ENCODE assay signal across 16 mouse cellular contexts in the genomic region with DNA sequence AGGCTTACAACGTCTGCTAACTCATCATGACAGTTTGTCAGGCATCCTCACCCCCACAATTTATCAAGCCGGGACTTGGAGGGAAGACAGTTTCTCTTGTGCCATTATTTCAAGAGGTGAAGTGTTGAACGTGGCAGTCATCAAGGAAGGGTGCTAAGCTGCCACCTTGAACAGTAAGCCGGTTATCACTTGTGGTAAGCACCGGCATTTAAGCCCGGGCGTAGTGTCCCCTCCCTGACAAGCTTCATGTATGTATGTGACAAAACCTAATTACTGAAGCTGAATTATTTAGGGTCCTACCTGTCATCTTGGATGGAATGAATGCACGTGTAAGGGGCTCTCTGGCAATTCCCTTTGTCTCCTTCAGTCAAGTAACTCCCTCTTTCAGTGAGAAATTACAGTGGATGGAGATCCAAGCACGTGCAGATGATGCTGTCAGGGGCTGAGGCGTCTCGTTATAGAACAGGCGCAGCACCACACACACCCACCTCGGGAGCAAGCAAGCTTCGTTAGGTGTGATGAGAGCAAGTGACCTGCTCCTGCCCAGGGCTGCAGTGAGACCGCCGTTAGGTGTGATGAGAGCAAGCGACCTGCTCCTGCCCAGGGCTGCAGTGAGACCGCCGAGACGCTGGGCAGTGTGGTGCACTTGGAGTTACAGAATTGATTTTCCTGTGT.
DNase-seq lines count a peak whose midpoint lies in the region; ATAC-seq and TF ChIP-seq lines count a peak whose summit lies in the region.
"Had no signal": no experiment of that assay in that cellular context is flagged by ENCODE, and none has a peak within 500 bp of the region (broad histone marks: within the 10 kb centered on the region; RNA-seq: fewer than 3 reads in every experiment).

No protein-coding gene starts in this region.

- no peak overlapping the region for H3K9ac ChIP-seq in hindbrain, embryonic 15.5 days
- no peak overlapping the region for H3K9ac ChIP-seq in hindbrain, embryonic 16.5 days (ENCODE audit: low read depth, low read length)
- H3K9ac ChIP-seq in forebrain, embryonic 14.5 days (ENCODE audit: low read length), result peak overlapping the region; percentile 29
- no peak overlapping the region for H3K9ac ChIP-seq in midbrain, embryonic 15.5 days
- no peak overlapping the region for H3K9ac ChIP-seq in liver, postnatal 0 days (replicated peaks)
- H3K9ac ChIP-seq: heart, embryonic 12.5 days had no signal

- no peak for TF ChIP-seq CTCF in brain, embryonic 14.5 days (IDR thresholded peaks at IDR 0.05; ENCODE audit: borderline replicate concordance, extremely low read depth, insufficient read depth, insufficient read length)
- TF ChIP-seq CTCF in liver, postnatal 0 days (IDR thresholded peaks at IDR 0.05; ENCODE audit: low read depth), result no peak

- no peak overlapping the region for H3K27ac ChIP-seq in hindbrain, embryonic 15.5 days (replicated peaks)
- H3K27ac ChIP-seq in hindbrain, embryonic 16.5 days (ENCODE audit: low read depth, low read length), result no peak overlapping the region
- H3K27ac ChIP-seq in forebrain, embryonic 14.5 days (ENCODE audit: low read depth, low read length), result no peak overlapping the region; the same call in 1 of the 2 replicates
- no peak overlapping the region for H3K27ac ChIP-seq in midbrain, embryonic 15.5 days
- no peak overlapping the region for H3K27ac ChIP-seq in liver, postnatal 0 days (ENCODE audit: low read depth)
- H3K27ac ChIP-seq: embryonic facial prominence, embryonic 10.5 days had no signal

- 65% methylated on average over 20 of the region's 20 CpGs for WGBS in hindbrain, embryonic 15.5 days
- 68% methylated on average over 20 of the region's 20 CpGs for WGBS in hindbrain, embryonic 16.5 days
- 55% methylated on average over 20 of the region's 20 CpGs for WGBS in forebrain, embryonic 14.5 days
- WGBS in midbrain, embryonic 15.5 days, result 65% methylated on average over 20 of the region's 20 CpGs
- WGBS in liver, postnatal 0 days (ENCODE audit: insufficient replicate concordance), result 75% methylated on average over 20 of the region's 20 CpGs

- H3K27me3 ChIP-seq in hindbrain, embryonic 15.5 days, result no peaks in the 10 kb centered on the region
- H3K27me3 ChIP-seq in hindbrain, embryonic 16.5 days (replicated peaks; ENCODE audit: control insufficient read depth, insufficient read depth, low read length), result no peaks in the 10 kb centered on the region
- H3K27me3 ChIP-seq in forebrain, embryonic 14.5 days (replicated peaks; ENCODE audit: control insufficient read depth, insufficient read depth, low read length), result no peaks in the 10 kb centered on the region
- no peaks in the 10 kb centered on the region for H3K27me3 ChIP-seq in midbrain, embryonic 15.5 days (replicated peaks)
- H3K27me3 ChIP-seq in liver, postnatal 0 days (ENCODE audit: insufficient read depth, low read length), result no peaks in the 10 kb centered on the region
- H3K27me3 ChIP-seq: heart, embryonic 12.5 days had no signal

- no peak for TF ChIP-seq EP300 in liver, postnatal 0 days (IDR thresholded peaks at IDR 0.05; ENCODE audit: low read depth)

- peak; percentile 67 for DNase-seq in brain, embryonic 14.5 days (ENCODE audit: low read depth)
- peak; percentile 46 for DNase-seq in forebrain, embryonic 14.5 days (ENCODE audit: low spot score)
- no peak for DNase-seq in left cerebral cortex, adult 18-20 months (ENCODE audit: low spot score in 2 of 2)
- no peak for DNase-seq in liver, postnatal 0 days
- DNase-seq: adrenal gland, adult 2 months; adrenal gland, postnatal 25 days; cerebellum, adult 2 months; cerebellum, postnatal 10 days; gastrocnemius, postnatal 25 days had no signal

- no peaks in the 10 kb centered on the region for H3K36me3 ChIP-seq in hindbrain, embryonic 15.5 days
- H3K36me3 ChIP-seq in hindbrain, embryonic 16.5 days (ENCODE audit: control insufficient read depth, insufficient read depth, low read length), result no peaks in the 10 kb centered on the region
- H3K36me3 ChIP-seq in forebrain, embryonic 14.5 days (ENCODE audit: control insufficient read depth, insufficient read depth, low read length), result no peaks in the 10 kb centered on the region
- no peaks in the 10 kb centered on the region for H3K36me3 ChIP-seq in midbrain, embryonic 15.5 days (replicated peaks)
- H3K36me3 ChIP-seq in liver, postnatal 0 days (replicated peaks; ENCODE audit: insufficient read depth, low read length), result no peaks in the 10 kb centered on the region
- H3K36me3 ChIP-seq: embryonic facial prominence, embryonic 10.5 days; heart, embryonic 12.5 days had no signal

- H3K4me3 ChIP-seq in hindbrain, embryonic 15.5 days, result no peak overlapping the region
- no peak overlapping the region for H3K4me3 ChIP-seq in hindbrain, embryonic 16.5 days (ENCODE audit: low read length)
- H3K4me3 ChIP-seq in forebrain, embryonic 14.5 days (ENCODE audit: low read depth, low read length), result no peak overlapping the region
- no peak overlapping the region for H3K4me3 ChIP-seq in midbrain, embryonic 15.5 days
- no peak overlapping the region for H3K4me3 ChIP-seq in liver, postnatal 0 days (ENCODE audit: low read depth, low read length)
- H3K4me3 ChIP-seq: embryonic facial prominence, embryonic 10.5 days; heart, embryonic 12.5 days had no signal

- no peak for TF ChIP-seq POLR2A in brain, embryonic 14.5 days (IDR thresholded peaks at IDR 0.05; ENCODE audit: borderline replicate concordance, extremely low read depth, insufficient read depth, insufficient read length, poor library complexity, severe bottlenecking)

- ATAC-seq in hindbrain, embryonic 15.5 days (ENCODE audit: low FRiP score, low read depth), result peak; percentile 32; the same call in 1 of the 2 replicates
- ATAC-seq in hindbrain, embryonic 16.5 days, result no peak
- peak; percentile 51 for ATAC-seq in forebrain, embryonic 14.5 days
- peak; percentile 67 for ATAC-seq in midbrain, embryonic 15.5 days (replicated peaks)
- no peak for ATAC-seq in liver, postnatal 0 days
- ATAC-seq: inflammation-experienced regulatory T-cells, adult 6 months; intestine, postnatal 0 days had no signal

- H3K4me2 ChIP-seq in hindbrain, embryonic 15.5 days, result no peak overlapping the region
- H3K4me2 ChIP-seq in hindbrain, embryonic 16.5 days (ENCODE audit: low read length), result no peak overlapping the region
- no peak overlapping the region for H3K4me2 ChIP-seq in forebrain, embryonic 14.5 days (ENCODE audit: low read length)
- H3K4me2 ChIP-seq in midbrain, embryonic 15.5 days, result no peak overlapping the region
- H3K4me2 ChIP-seq in liver, postnatal 0 days (ENCODE audit: low read depth, low read length), result no peak overlapping the region
- H3K4me2 ChIP-seq: heart, embryonic 12.5 days had no signal

- no peaks in the 10 kb centered on the region for H3K9me3 ChIP-seq in hindbrain, embryonic 15.5 days
- H3K9me3 ChIP-seq in hindbrain, embryonic 16.5 days (ENCODE audit: control insufficient read depth, low read length), result no peaks in the 10 kb centered on the region
- no peaks in the 10 kb centered on the region for H3K9me3 ChIP-seq in forebrain, embryonic 14.5 days (replicated peaks; ENCODE audit: control insufficient read depth, low read length)
- H3K9me3 ChIP-seq in midbrain, embryonic 15.5 days, result no peaks in the 10 kb centered on the region
- H3K9me3 ChIP-seq in liver, postnatal 0 days (ENCODE audit: low read length), result no peaks in the 10 kb centered on the region
- H3K9me3 ChIP-seq: embryonic facial prominence, embryonic 10.5 days; heart, embryonic 12.5 days had no signal

- peaks cover 13% of the 10 kb centered on the region for H3K4me1 ChIP-seq in hindbrain, embryonic 15.5 days (replicated peaks)
- no peaks in the 10 kb centered on the region for H3K4me1 ChIP-seq in hindbrain, embryonic 16.5 days (ENCODE audit: control insufficient read depth, insufficient read depth, low read depth, low read length)
- H3K4me1 ChIP-seq in forebrain, embryonic 14.5 days (ENCODE audit: control insufficient read depth, insufficient read depth, low read length), result peaks cover 4% of the 10 kb centered on the region; the same call in 1 of the 2 replicates
- peaks cover 16% of the 10 kb centered on the region for H3K4me1 ChIP-seq in midbrain, embryonic 15.5 days
- no peaks in the 10 kb centered on the region for H3K4me1 ChIP-seq in liver, postnatal 0 days (ENCODE audit: insufficient read depth)

Comparison
In these comparisons a context has a peak if more than half of its experiments do, and no peak if none do; other contexts are left out.
1. ATAC-seq: peak in hindbrain, embryonic 15.5 days (single experiment), forebrain, embryonic 14.5 days (single experiment) and midbrain, embryonic 15.5 days (single experiment); none in hindbrain, embryonic 16.5 days (single experiment) and liver, postnatal 0 days (single experiment).
2. DNase-seq: peak in brain, embryonic 14.5 days (single experiment) and forebrain, embryonic 14.5 days (single experiment); none in left cerebral cortex, adult 18-20 months (0 of 2) and liver, postnatal 0 days (single experiment).